Mouse (Mus musculus) thymus, adult 2 months (tissue): ENCODE data around the gene Rhod. TPM values are rescaled to one million over a fixed set of nuclear protein-coding genes. Genes with fewer than 3 reads are reported as not detected.

Source experiments
- DNase-seq: peaks from one replicate; pipeline ENCODE4 v3.0.0; 2021
- H3K27ac ChIP-seq: fragments of 200-500 bp; 2 replicates; pipeline ENCODE4 v1.5.1; 2012; ENCODE audit warnings: low read length, control low read depth; ENCODE audit not compliant: control insufficient read depth, insufficient read depth
- H3K27me3 ChIP-seq: fragments of 200-500 bp; 2 replicates; pipeline ENCODE4 v1.6.1; 2012; ENCODE audit warnings: mild to moderate bottlenecking, low read length, moderate library complexity, mixed read lengths; ENCODE audit not compliant: control insufficient read depth, insufficient read depth
- H3K36me3 ChIP-seq: fragments of 200-500 bp; 2 replicates; pipeline ENCODE4 v1.6.1; 2012; ENCODE audit warnings: mild to moderate bottlenecking, low read length, moderate library complexity; ENCODE audit not compliant: control insufficient read depth, insufficient read depth
- H3K4me1 ChIP-seq: fragments of 200-500 bp; replicated peaks from 2 replicates; pipeline ENCODE4 v1.6.1; 2012; ENCODE audit warnings: low read length; ENCODE audit not compliant: control insufficient read depth, insufficient read depth
- H3K4me3 ChIP-seq: fragments of 200-500 bp; 2 replicates; pipeline ENCODE4 v1.5.1; 2012; ENCODE audit warnings: mild to moderate bottlenecking, low read length, control low read depth, moderate library complexity; ENCODE audit not compliant: control insufficient read depth, insufficient read depth
- CTCF ChIP-seq: fragments of 200-500 bp; IDR thresholded peaks from 2 replicates; pipeline ENCODE4 v1.5.1; 2012; ENCODE audit warnings: mild to moderate bottlenecking, control low read depth, low read length, moderate library complexity, borderline replicate concordance; ENCODE audit not compliant: control insufficient read depth, poor library complexity, insufficient read depth; ENCODE audit errors: extremely low read depth
- POLR2A ChIP-seq: fragments of 200-500 bp; IDR thresholded peaks from 2 replicates; pipeline ENCODE4 v1.6.1; 2012; ENCODE audit warnings: mild to moderate bottlenecking, low read length, control low read depth, moderate library complexity; ENCODE audit not compliant: control insufficient read depth, poor library complexity, insufficient read depth; ENCODE audit errors: extremely low read depth
- WGBS: fragments of 180-500 bp; shearing (Covaris S2); methylation state at CpG from one replicate; pipeline ENCODE4 v1.1.7; 2018; 5-methylcytosine and 5-hydroxymethylcytosine counted together
- polyA plus RNA-seq: library from polyadenylated mRNA; depleted of rRNA; stranded (reverse); fragments of >200 nt; gene quantifications from 2 replicates; pipeline ENCODE4 v1.2.3, GENCODE M21; 2012; rRNA removed

Gene Rhod
- 2.6 and 2.9 TPM in 2 replicates for polyA plus RNA-seq

DNA sequence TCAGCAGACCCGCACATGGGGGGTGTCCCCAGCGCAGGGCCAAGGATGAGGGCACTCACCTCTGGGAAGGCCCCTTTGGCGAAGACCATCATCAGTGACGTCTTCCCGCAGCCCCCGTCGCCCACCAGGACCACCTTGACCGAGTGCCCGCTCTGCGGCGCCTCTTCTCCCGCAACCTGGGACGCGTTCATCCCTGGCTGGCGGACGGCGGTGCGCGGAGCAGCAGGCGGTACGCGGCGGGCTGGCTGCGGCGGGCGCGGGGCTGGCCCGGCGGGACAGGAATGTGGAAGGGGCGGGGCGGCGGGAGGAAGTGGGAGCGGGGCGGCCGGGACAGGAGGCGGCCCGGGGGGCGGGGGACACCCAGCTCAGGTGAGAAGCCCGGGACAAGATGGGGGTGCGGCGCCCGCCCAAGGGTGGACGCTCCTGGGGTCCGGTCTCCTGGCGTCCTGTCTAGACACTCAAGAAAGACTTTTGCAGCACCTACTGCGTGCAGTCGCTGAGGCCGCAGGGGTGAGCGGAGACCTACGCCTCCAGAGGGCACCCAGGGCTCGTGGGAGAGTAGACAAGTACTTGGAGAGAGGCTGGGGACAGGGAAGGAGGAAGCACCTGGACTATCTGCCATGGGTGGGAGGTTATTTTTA is at the start of gene Rhod:
Gene Rhod, minus strand, starts transcription at position 272 of the 641 bp plus-strand sequence.
- Histone ChIP-seq H3K36me3 (no peaks in the 10 kb centered on the region), H3K4me1 (peaks cover 8% of the 10 kb centered on the region; the same call in 1 of the 2 replicates), H3K27me3 (peaks cover 9% of the 10 kb centered on the region; the same call in 1 of the 2 replicates), H3K27ac (no peak within 1 kb of the TSS), H3K4me3 (peak within 1 kb of the TSS; percentile 34)
- TF ChIP-seq CTCF = no peak
- TF ChIP-seq POLR2A = no peak
- WGBS = 3% methylated on average over 50 of the region's 51 CpGs
- peak; percentile 26 for DNase-seq

DNA sequence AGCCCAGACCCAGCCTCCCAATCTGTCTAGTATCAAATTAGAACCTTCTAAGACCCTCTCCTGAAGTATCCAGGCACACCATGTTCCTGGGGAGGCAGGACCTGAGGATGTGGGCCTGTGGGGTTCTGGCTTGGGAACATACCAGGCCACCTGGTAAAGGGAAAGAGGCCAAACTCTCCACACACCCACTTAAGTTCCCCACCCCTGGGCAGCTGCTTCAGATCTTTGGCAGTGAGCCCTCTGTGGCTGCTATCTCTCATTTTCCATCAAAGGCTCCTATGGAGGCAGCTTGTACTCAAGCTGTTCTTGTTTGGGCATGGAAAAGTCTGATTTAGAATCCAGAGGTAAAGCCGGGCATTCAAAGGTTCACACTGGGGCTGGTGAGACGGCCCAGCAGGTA is 48.6 kb upstream of the Rhod start:
- H3K27me3 ChIP-seq = no peaks in the 10 kb centered on the region
- H3K4me1 ChIP-seq = no peaks in the 10 kb centered on the region
- no peak for TF ChIP-seq POLR2A
- no peak for TF ChIP-seq CTCF
- 91% methylated on average over 2 of the region's 2 CpGs for WGBS
- no peaks in the 10 kb centered on the region for H3K36me3 ChIP-seq
- DNase-seq = no peak
- H3K27ac ChIP-seq = no peak overlapping the region
- H3K4me3 ChIP-seq = no peak overlapping the region

DNA sequence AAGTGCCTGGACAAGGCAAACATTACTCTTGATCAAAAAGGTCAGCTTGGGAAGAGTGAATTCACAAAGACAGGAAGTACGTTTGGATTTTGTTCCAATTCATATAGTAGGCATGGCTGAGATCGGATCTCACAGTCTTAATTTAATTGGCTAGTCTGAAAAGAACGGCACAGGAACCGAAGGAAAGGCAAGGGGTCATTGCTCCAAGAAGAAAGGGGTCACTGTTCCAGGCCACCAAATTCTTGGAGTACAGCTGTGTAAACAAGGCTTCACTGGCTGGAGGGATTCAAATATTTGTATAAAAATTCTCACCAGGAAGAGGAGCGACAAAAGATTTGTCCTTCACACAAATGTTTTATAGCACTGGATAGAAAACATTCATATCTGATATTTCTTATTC is 45.8 kb upstream of the Rhod start:
- DNase-seq = no peak
- 90% methylated on average over 5 of the region's 5 CpGs for WGBS
- Histone ChIP-seq H3K27ac (no peak overlapping the region), H3K36me3 (no peaks in the 10 kb centered on the region), H3K4me3 (no peak overlapping the region), H3K4me1 (no peaks in the 10 kb centered on the region), H3K27me3 (no peaks in the 10 kb centered on the region)
- TF ChIP-seq CTCF (no peak), POLR2A (no peak)

DNA sequence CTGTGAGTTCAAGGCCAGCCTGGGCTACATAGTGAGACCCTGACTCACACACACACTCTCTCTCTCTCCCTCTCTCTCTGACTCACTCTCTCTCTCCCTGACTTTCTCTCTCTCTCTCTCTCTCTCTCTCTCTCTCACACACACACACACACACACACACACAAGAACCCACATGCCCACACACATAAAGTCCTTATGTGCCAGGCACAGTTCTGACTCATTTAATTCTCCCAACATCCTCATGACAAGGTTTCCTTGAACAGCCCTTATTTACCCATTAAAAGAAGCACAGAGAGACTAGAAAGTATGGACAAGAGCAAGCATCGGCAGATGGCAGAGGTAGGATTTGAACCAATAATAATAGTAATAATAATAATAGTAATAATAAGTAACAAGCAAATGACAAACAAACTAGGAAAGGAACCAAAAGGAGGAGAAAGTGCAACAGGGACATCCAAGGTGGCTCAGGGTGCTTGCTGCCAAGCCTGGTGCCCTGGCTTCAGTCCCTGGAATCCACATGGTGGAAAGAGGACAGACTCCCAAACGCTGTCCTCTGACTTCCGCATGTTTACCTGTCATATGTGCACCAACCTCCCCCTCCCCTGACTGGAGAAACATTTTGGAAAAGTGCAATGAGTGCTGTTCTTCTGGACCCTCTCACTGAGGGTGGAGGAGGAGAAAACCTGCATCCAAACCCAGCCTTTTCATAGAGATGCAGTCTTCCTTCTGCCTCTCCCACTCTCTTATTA is 43.1 kb upstream of the Rhod start:
- no peak for DNase-seq
- no peak for TF ChIP-seq CTCF
- TF ChIP-seq POLR2A = no peak
- Histone ChIP-seq H3K27ac (no peak overlapping the region), H3K36me3 (no peaks in the 10 kb centered on the region), H3K4me3 (no peak overlapping the region), H3K27me3 (peaks cover 2% of the 10 kb centered on the region; the same call in 1 of the 2 replicates), H3K4me1 (0 out of 2 replicates have a peak, but pooled peaks cover under 1% of the 10 kb centered on the region)
- 94% methylated on average over 3 of the region's 3 CpGs for WGBS

DNA sequence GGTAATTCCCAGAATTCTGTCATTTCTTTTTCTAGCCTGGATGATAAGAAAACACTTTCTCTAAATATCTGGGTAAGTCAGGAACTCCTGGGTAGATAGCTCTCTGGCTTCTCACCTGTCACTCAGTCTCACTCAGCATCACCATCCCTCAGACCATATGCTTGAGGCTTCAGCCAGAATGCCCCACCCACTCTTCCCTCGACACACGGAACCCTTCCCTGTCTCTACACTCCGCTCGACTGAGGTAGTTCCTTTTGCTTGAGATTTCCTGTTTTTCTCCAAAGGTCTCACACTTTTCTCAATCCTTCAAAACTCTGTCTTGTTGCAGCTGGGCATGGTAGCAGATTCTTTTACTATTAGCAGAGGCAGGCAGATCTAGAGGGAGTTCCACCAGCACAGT is 42.1 kb upstream of the Rhod start:
- H3K4me1 ChIP-seq = peaks cover 10% of the 10 kb centered on the region; the same call in 1 of the 2 replicates
- H3K36me3 ChIP-seq = no peaks in the 10 kb centered on the region
- peaks cover 9% of the 10 kb centered on the region; the same call in 1 of the 2 replicates for H3K27me3 ChIP-seq
- no peak for TF ChIP-seq CTCF
- no peak for TF ChIP-seq POLR2A
- no peak overlapping the region for H3K4me3 ChIP-seq
- 19% methylated on average over 4 of the region's 4 CpGs for WGBS
- no peak for DNase-seq
- no peak overlapping the region for H3K27ac ChIP-seq

DNA sequence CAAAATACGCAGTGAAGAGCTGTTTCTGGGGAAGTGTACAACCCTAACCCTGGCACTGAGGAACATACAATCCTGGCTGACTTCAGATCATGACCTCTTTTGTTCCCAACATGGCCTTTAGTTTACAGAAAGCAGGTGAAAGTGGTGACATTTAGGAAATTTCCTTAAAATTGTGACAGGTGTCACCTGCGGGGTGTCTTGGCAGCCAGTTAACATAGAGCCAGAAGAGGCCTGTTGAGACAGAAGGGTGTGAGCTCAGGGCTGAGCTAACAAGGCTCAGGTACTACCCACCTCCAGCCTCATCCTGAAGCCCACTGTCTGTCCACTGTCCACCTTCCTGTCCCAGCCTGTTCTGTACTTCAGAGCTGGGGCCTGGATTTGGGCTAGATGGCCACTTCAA is 40.8 kb upstream of the Rhod start:
- Histone ChIP-seq H3K4me1 (peaks cover 20% of the 10 kb centered on the region), H3K27ac (no peak overlapping the region), H3K36me3 (no peaks in the 10 kb centered on the region), H3K4me3 (no peak overlapping the region), H3K27me3 (peaks cover 9% of the 10 kb centered on the region; the same call in 1 of the 2 replicates)
- 94% methylated on average over 2 of the region's 2 CpGs for WGBS
- no peak for DNase-seq
- TF ChIP-seq POLR2A (no peak), CTCF (no peak)
